Mouse (Mus musculus) adrenal gland, postnatal 10 days (tissue): Measurements from ENCODE around the gene Clec2e. TPM values are rescaled to one million over a fixed set of nuclear protein-coding genes. Genes with fewer than 3 reads are reported as not detected.
A peak's percentile ranks its signal among the peaks of the same experiment; 100 is the strongest.
"Not testable (repeated sequence)": the region's sequence is repeated elsewhere in the genome, so short reads cannot be mapped to it uniquely, and the experiment has no call there.

Source experiments
- DNase-seq: peaks from one replicate; pipeline ENCODE4 v3.0.0; 2021; ENCODE audit warnings: mixed read lengths
- long read RNA-seq, 2 experiments: library from polyadenylated mRNA; stranded (forward); transcript quantifications; one replicate each; pipeline ENCODE4 v2.0.0; 2021
- total RNA-seq, 2 experiments: library from RNA; stranded (reverse); gene quantifications; 2 replicates each; pipeline ENCODE4 v1.2.3; 2021

The Clec2e gene
- not detected for total RNA-seq
- long read RNA-seq, experiment 1: 0 reads
- long read RNA-seq, experiment 2, partial matches to known transcripts: 0 of 1 reads
- long read RNA-seq, experiment 2, other reads (novel, unspliced or antisense): 1 of 1 reads

DNA sequence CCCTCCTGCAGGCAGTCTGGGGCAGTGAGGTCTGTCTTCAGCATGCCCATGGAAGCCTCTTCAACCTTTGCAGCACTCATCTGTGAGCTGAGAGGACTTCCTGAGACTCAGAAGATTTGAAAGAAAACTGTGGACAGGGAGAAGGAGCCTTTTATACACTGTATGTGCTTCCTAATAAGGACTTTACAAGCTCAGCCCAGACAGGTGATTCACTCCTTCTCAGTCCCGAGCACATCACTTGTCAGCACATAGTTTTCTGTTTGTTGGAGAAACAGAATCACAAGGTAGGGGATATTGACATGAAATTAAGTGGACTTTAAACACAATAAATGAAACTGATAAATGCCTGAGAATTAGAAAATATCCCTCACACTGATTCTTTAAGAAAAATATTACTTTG is at the start of gene Clec2e:
Gene Clec2e, minus strand, starts transcription at position 120 of the 400 bp plus-strand sequence.
- DNase-seq: not testable (repeated sequence)

DNA sequence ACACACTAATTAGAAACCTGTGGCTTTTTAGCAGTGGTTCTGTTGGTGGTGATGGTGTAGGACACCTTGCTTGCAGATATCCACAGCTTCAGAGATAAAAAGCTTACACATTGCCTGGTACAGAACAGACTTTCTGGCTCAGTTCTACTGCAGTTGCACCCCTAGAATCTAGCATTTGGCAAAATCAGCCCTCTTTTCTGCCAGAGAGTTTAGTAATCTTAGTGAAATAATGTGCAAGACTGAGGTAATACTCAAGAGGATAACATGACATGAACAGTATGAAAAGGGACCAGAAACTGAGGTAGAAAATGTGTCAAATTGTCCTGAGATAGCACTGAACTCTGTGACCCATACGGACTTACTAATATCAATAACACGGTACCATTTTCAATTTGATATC is 46.1 kb upstream of the Clec2e start:
- peak; percentile 34 for DNase-seq

DNA sequence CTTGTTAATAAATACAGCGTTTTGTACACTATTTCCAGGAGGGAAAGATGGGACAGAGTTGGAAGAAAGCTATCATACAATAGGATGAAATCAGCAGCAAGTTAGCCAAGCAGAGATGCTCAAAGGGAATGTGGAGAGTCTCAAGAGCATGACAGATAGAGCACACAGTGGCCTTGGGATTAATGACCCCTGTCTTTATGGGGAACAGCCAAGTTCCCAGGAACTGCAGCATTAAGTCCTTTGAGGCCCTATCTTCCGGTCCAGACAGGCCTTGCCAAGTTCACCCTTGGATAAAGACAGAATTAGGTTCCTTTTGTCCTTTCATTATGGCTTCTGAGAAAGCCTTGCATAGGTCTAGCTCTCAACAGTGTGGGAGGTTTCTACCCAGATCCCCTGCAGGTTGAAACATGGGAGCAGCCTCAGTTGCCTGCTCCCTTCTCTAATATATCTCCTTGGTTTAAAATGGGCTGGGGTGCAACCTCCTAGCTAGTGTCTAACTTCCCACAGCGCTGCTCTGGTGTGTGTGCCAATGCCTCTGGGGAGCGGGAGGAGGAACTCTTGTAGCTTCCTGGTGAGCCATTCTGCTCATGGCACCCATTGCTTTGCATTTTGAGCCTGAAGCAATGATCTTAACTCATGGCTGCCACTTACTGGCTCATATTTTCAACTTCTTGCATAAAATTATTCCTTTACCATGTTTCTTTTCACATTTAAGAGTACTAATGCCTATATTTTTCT is 32.1 kb upstream of the Clec2e start:
- DNase-seq: peak; percentile 5

DNA sequence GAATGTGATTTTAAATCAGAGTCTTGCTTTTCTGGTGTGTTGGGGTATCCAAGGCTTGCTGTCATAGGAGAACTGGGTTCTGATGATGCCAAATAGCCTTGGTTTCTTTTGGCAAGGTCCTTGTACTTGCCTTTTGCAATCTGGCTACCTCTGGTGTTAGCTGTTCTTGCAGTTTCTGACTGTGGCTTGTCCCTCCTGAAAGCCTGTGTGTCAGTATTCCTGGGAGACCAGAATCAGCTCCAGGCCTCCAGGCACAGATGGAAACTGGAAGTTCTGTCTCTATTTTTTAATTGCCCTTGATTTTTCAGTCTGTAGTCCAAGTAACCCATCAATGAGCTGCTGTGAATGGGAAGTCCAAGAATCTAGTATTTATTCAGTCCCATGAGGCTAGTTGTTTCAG is 26.1 kb upstream of the Clec2e start:
- no peak for DNase-seq

DNA sequence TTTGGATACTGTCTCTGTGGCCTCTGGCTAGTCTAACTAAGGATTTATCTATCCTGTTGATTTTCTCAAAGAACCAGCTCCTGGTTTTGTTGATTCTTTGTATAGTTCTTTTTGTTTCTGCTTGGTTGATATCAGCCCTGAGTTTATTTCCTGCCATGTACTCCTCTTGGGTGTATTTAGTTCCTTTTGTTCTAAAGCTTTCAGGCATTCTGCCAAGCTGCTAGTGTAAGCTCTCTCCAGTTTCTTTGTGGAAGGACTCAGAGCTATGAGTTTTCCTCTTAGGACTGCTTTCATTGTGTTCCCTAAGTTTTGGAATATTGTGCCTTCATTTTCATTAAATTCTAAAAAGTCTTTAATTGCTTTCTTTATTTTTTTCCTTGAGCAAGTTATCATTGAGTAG is 23.8 kb upstream of the Clec2e start:
- not testable (repeated sequence) for DNase-seq

DNA sequence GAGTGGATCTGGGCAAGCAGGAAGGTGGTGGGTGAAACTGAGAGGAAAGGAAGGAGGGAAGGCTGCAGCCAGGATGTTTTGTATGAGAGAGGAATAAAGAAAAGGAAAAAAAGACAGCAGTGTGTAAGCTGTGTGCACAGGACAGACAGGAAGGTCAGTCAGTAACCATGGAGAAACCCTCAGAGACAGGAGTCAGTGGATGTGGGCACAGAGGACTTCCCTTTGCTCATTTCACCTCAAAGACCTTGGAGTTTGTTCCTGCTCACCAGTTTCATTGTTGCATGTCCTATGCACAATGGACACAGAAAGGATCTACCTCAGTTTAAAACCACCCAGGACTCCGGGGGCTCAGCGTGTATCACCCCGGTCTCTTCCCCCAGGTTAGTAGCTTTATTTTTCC is 15.5 kb upstream of the Clec2e start:
- DNase-seq: no peak

DNA sequence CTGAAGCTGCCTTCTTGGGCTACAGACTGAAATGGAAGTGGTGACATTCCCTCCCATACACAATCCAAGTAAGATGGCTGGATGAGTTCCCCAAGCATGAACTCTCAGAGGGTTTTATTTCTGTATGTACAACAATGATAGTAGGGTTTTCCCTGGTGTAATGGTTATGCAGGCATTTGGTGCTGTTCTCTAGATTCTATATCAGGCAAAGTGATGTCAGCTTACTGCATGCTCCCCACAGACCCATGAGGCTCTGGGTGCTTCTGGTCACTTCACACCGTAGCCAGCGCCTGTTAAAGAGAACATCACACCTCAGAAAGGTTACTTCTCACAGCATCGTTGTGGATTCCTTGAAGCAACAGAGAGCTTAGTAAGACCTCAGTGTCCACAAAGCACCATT is 13.5 kb upstream of the Clec2e start:
- DNase-seq: not testable (repeated sequence)

DNA sequence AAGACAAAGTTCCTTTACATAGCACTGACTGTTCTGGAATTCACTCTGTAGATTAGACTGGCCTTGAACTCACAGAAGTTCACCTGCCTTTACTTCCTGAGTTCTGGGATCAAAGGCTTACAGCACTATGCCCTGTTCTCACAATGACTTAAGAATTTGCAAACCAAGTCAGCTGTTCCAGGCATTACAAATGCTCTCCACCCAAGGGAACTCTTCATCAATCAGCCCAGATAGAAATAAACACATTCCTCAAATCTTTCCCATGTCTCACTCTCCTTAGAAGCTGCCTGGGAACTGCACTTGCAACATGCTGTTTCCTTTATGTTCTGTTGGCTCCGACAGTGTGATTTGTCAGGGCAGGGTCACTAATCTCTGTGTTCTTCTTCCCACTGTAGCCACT is 13.1 kb upstream of the Clec2e start:
- DNase-seq: no peak

DNA sequence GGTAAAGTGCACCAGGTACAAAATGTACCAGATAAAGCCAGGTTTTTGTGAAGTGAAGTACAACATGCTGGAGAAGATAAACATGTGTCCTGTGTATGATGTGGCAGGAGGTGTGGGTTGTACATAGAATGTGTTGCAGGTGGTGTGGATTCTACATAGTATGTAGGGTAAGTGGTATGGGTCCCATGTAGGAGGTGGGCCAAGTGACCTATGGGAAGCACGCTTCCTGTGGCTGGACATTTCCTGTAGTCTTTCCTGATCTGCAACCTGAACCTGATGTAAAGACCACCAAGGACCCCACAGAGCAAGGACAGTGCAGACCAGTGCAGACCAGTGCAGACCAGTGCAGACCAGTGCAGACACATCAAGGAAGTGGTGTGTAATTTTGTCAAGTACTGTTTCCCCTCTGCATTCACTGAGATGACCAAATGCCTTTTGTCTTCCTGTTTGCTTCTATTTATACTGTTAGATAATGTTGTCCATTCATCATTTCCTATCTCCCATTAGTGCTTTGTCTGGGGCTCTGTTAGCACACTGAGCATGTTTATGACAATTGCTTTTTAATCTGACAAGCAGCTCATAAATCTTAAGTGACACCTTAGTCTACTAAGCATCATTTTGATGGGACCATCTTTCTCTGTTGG is 12.4 kb upstream of the Clec2e start:
- DNase-seq: no peak

DNA sequence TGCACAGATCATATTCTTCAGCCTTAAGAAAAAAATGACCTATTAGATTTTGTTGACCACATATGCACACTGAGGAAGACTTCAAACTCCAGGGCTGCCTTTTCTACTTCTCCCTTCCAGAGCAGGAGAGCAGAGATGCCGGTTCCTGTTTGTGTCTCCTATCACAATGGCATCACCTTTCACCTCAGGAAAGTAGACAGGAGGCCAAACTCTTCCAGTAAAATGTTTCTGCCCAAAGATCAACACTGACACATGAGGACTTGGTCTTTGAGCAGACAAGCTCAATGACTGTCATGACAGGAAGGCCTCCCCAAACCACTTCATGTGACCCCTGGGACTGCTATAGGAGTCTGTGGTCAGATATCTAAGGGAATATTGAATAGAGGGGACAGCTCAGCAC is 11.8 kb upstream of the Clec2e start:
- peak; percentile 28 for DNase-seq

DNA sequence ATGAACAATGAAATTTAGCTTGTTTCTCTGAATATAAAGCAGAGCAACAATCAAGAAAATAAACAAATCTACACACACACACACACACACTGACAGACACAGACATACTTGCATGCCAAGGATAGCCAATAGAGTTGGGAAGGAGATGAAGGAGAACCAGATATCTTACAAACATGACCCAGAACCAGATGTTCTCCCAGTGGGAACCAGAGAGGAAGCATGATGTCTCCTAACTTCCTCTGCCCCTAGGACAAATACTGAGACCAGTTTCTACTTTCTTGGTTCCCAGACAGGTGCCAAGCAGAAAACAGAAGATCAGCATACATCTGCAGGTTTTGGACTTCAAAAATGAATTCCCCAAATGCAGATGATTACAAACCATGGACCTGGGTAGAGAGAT is 7.2 kb upstream of the Clec2e start:
- no peak for DNase-seq

DNA sequence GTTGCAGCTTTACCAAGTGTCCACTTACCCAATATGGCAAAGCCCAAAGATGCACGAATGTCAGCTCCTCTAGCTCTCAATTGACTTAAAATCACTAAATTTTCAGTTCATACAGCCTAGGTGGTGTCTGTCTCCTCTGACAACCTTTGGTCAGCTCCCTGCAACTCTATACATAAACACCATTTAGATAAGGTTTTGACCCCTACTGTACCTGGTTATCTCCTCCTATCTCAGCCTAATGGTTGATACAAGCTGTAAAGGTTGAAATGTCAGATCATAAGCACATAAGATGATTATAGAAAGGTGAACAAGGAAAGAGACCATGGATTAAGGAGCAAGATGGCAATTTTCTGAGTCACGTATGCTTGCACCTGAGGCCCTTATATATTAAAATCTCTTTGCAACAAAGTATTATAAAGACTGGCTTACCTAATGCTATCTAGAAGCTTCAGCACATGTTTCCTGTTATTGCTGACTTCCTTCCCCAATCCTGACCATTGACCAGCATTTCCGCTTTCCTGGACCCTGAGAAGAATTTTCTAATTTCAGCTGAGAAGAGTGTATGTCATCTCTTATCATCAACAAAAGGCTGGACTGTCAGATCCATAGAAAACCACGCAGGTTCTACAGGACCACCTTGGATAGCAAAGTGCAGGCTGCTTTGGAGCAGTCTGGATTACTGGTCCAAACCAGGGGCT is 2.3 kb upstream of the Clec2e start:
- DNase-seq: no peak

DNA sequence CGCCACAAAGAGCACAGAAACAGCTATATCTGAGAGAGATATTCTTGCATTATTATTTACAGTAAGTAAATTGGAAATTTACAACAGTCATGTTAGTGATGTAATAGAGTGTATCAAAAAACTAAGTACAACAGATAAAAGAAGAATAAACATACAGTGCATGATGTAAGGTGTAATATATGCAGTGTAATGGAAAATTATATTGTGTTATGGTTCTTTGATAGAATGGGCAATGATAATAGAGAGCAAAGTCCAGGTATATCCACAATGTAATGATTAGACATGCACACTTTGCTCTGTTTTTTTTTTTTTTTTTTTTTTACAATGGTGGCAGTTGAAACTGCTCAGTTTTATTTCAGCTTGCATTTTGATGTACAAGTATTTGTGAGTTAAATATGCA is 891 bp upstream of the Clec2e start:
- DNase-seq: no peak

DNA sequence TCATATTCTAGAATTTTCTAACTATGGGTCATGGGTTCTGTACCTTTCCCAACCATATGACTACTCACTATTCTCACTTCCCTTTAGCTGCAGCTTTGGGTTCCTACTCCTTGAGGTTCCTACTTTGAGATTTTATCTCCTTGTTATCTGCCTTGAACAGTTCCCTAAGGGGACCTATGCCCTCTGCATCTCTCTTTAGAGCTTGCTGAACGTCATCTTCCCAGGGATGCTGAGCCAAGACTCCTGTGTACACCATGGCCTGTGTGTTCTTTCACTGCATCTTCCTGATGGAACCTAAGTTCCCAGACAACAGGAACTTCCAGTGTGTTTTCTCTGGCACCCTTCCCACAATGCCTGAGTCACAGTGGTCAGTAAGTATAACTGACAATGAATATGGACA is 2.8 kb downstream of the Clec2e start:
- DNase-seq: peak; percentile 34

DNA sequence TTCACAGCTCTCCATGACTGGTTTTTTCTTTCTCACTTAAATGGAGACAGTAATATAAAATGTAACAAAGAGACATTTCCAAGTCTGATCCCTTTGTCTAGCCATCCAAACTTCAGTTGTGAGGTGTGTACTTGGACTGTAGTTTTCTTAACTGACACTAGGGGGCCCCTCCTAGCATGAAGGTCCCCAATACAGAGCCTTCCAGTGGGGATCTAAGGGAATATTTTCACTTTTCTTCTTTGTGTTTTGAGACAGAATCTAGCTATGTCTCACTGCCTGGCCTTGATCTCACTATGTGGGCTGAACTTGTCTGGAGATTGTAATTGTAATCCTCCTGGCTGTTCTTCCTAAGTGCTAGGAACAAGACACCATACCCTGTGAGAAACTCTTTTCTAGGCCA is 5.5 kb downstream of the Clec2e start:
- peak; percentile 28 for DNase-seq

DNA sequence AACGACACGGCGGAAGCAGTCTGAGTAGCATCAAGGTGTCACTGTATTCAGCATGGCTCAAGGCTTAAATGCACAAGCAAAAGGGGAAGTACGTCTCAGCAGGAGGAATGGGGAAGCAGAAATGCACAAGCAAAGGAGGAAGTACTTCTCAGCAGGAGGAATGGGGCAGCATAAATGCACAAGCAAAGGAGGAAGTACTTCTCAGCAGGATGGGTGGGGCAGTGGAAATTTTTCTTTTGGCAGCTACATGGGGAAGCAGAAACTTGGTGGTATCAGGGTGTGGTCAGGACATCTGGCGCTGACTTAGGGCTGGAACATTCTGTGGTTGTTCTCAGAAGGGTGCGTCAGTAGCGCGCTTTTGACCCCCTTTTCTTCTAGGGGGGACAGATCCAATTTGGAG is 12.1 kb downstream of the Clec2e start:
- DNase-seq: not testable (repeated sequence)

DNA sequence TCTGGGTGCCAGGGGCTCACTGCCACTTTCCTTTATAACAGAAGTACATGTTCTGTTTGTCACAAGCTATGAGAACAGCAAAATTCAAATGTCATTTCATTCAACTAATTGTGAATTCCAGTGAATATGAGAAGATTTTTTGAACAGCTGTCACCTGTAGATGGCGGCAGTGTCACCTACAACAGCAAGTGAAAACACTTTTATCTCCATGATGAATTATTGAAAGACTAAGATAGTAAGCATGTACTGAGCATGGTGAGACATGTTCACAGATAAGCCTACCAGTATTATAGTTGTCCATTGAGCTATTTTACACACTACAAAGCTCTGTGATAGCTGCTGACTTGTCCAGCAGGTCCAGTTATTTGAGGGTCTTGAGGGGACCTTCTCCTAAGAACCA is 12.6 kb downstream of the Clec2e start:
- peak; percentile 41 for DNase-seq

DNA sequence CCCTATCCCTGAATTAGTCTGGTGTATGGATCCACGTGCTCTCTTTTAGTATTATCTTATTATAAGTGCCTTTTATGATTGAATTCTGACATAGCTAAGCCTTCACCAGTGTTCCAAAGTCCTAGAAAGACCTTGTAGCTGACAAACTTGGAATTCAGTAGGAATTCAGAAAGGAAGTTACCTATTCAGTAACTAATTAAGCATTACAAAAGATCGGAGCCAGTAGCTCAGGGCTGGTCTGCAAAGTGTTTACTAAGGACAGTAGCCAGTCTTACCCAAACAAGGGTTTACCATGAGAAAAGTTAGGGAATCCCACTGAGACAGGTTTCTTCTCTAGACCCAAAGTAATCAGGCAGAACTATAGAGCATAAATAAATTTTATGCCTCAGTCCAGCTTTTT is 14.7 kb downstream of the Clec2e start:
- DNase-seq: not testable (repeated sequence)

DNA sequence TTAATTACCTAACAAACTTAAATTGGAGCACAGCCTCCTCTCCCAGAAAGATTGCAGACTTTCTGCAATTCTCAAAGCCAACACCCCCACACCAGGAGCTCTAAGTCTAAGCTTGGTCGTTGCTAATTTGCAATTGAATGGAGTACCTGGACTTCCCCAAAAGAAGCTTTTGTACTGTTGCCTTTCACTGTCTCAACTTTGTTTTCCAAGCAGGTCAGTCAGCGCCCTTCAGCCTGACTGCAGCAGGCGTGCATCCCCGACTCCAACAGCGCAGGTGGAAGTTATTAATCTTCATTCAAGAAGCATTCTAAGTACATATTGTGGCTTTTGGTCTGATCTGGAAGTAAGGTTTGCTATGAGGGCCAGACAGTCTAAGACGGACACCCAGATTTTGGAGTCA is 15.6 kb downstream of the Clec2e start:
- no peak for DNase-seq

DNA sequence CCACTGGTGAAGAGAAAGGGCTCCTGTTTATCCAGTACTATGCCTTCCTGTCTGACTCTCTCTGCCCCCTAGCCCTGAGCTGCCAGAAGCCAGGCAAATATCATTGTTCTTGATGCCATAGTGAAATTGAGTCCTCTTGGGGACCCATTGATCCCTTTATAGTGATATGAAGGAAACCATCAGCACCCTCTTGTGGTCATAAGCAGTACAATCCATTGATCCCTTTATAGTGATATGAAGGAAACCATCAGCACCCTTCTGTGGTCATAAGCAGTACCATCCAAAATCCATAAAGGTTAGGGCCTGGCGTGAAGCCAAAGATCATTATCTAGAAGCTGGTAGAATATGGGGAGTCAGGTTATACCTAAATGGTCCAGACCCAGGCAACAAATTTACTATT is 33.7 kb downstream of the Clec2e start:
- DNase-seq: peak; percentile 56

DNA sequence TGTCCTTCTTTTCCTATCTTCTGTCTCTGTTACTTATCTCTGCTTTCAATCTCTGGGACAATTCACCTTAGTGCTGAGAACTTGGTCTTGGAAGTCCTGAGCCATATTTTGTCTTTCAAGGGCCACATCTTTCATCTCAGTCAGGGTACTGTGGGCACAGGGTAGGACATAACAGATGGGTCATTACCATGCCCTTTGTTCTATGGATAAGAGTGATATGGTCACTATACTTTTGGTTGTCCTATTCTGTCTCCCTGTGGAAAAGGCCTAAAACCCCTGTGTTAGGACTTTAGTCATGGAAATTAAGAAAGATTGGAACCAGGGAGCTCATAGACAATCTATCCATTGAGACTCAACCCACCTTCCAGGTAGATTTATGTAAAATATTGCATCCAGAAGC is 34.2 kb downstream of the Clec2e start:
- DNase-seq: no peak

DNA sequence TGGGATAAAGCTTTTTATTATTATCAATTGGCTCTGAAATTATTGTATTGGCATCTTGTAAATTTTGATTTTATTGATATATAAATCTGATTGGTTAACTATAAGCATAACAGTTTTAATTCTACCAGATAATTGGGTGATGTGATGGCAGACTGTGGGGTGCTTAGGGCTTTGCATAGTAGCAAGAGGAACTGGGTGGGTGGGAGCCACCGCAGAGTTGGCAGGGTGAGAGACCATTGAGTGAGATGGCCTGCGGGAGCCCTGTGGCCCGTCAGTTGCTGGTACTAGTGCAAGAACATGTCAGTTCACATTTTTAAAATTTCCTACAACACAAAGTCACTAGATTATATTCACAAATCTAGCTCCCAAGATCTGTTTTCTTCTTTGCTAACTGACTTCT is 34.9 kb downstream of the Clec2e start:
- no peak for DNase-seq

DNA sequence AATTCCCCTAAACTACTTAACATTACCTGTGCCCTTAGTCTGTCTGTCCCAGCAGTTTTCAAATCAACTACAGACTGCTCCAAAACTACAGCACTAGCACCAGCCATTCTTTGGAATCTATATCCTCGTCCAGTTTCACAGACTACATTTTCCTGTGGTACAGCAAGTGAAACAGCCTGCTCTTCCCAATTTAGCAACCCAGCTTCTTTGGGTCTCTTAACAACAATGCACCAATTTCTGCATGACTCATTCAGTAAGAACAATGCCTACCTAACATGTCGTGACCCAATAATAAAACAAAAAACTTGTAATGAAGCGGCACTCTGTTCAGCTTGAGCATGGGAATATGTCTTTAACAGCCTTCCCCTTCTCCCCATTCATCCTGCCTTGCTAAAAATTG is 35.3 kb downstream of the Clec2e start:
- no peak for DNase-seq
